Mouse (Mus musculus) midbrain, embryonic 14.5 days (tissue): ENCODE measurements around the gene Irak3. TPM values are rescaled to one million over a fixed set of nuclear protein-coding genes. Genes with fewer than 3 reads are reported as not detected.
A peak's percentile ranks its signal among the peaks of the same experiment; 100 is the strongest.

Experiments used
- ATAC-seq: fragments of 200-750 bp; cut with Nextera tagmentation; 2 replicates; pipeline ENCODE4 v1.8.0; 2017; ENCODE audit warnings: moderate number of reproducible peaks, moderate library complexity; ENCODE audit not compliant: low FRiP score, low TSS enrichment
- DNase-seq: peaks from one replicate; pipeline ENCODE4 v3.0.0-alpha.2; 2015
- H3K27ac ChIP-seq: fragments of 300-500 bp; sonication (generic); replicated peaks from 2 replicates; pipeline ENCODE4 v1.5.1; 2014; ENCODE audit warnings: mild to moderate bottlenecking, low read depth, low read length, moderate library complexity
- H3K27me3 ChIP-seq: fragments of 300-500 bp; sonication (generic); 2 replicates; pipeline ENCODE4 v1.6.1; 2014; ENCODE audit warnings: low read length, control low read depth, mixed read lengths; ENCODE audit not compliant: control insufficient read depth, insufficient read depth
- H3K36me3 ChIP-seq: fragments of 300-500 bp; sonication (generic); 2 replicates; pipeline ENCODE4 v1.6.1; 2014; ENCODE audit warnings: low read length, control low read depth; ENCODE audit not compliant: control insufficient read depth, insufficient read depth
- H3K4me1 ChIP-seq: fragments of 300-500 bp; sonication (generic); 2 replicates; pipeline ENCODE4 v1.6.1; 2014; ENCODE audit warnings: mild to moderate bottlenecking, antibody characterized with exemption, low read length, control low read depth; ENCODE audit not compliant: control insufficient read depth, insufficient read depth
- H3K4me2 ChIP-seq: fragments of 300-500 bp; sonication (generic); 2 replicates; pipeline ENCODE4 v1.6.1; 2014; ENCODE audit warnings: mild to moderate bottlenecking, low read length, moderate library complexity
- H3K4me3 ChIP-seq: fragments of 300-500 bp; sonication (generic); replicated peaks from 2 replicates; pipeline ENCODE4 v1.5.1; 2014; ENCODE audit warnings: low read depth, low read length
- H3K9ac ChIP-seq: fragments of 300-500 bp; sonication (generic); replicated peaks from 2 replicates; pipeline ENCODE4 v1.6.1; 2014; ENCODE audit warnings: mild to moderate bottlenecking, low read length, moderate library complexity
- H3K9me3 ChIP-seq: fragments of 300-500 bp; sonication (generic); 2 replicates; pipeline ENCODE4 v1.6.1; 2016; ENCODE audit warnings: low read length, control low read depth, mixed read lengths; ENCODE audit not compliant: control insufficient read depth
- WGBS: fragments of 180-500 bp; shearing (Covaris S2); extraction: QIAGEN DNeasy Blood & Tissue Kit; methylation state at CpG from one replicate; pipeline ENCODE4 v1.1.7; 2014; 5-methylcytosine and 5-hydroxymethylcytosine counted together
- polyA plus RNA-seq: library from polyadenylated mRNA; unstranded; fragments of >200 nt; fragmentation: Nextera tagmentation; extraction: Ambion mirVana; gene quantifications from 2 replicates; pipeline ENCODE4 v1.2.1, GENCODE M21; 2014

Gene Irak3
- polyA plus RNA-seq, 1 experiment from 2014 or later, result 0.45 TPM

DNA sequence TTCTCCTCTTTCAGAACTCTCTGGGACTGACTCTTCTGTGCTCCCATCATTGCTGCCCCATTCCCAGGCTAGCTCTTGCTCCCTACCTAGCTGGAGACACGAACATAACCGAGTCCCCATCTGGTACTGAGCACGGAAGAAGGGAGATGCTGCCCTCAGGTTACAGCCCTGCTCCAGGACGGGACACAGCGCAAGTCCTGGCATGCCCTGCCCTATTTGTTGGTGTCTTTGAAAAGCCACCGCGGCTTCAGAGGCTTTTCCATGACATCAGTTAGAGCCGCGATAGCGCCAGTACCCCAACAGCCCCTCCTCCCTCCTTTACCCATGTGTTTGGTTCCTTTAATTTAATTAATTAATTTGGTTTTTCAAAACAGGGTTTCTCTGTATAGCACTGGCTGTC lies 39.1 kb downstream of the Irak3 start:
- no peak overlapping the region for H3K9ac ChIP-seq
- 88% methylated on average over 10 of the region's 10 CpGs for WGBS
- no peak overlapping the region for H3K4me3 ChIP-seq
- no peak for ATAC-seq
- H3K27ac ChIP-seq, result no peak overlapping the region
- no peak for DNase-seq
- H3K4me2 ChIP-seq, result no peak overlapping the region
- no peaks in the 10 kb centered on the region for H3K4me1 ChIP-seq
- H3K36me3 ChIP-seq, result no peaks in the 10 kb centered on the region
- H3K9me3 ChIP-seq, result no peaks in the 10 kb centered on the region
- no peaks in the 10 kb centered on the region for H3K27me3 ChIP-seq

DNA sequence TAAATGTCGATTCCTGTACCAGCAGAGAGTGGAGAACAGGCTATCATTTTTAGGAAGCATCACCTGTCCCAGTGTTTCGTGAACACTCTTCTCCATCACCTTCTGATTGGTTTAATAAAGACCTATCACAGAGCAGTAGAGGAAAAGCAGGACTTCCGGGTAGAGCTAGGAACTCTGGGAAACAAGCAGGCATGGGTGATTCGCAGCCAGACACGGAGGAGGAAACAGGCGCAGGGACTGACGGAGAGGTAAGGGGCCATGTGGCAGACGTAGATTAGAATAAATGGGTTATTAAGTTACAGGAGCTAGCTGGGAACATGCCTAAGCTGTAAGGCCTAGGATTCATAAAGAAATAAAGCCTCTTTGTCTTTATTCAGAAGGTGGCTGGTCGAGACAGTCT lies 41.4 kb downstream of the Irak3 start:
- H3K4me2 ChIP-seq, result no peak overlapping the region
- no peak overlapping the region for H3K27ac ChIP-seq
- H3K9ac ChIP-seq, result no peak overlapping the region
- H3K36me3 ChIP-seq, result no peaks in the 10 kb centered on the region
- WGBS, result 89% methylated on average over 9 of the region's 9 CpGs
- no peak overlapping the region for H3K4me3 ChIP-seq
- H3K9me3 ChIP-seq, result no peaks in the 10 kb centered on the region
- DNase-seq (no peak), ATAC-seq (no peak)
- H3K4me1 ChIP-seq, result no peaks in the 10 kb centered on the region
- H3K27me3 ChIP-seq, result no peaks in the 10 kb centered on the region

DNA sequence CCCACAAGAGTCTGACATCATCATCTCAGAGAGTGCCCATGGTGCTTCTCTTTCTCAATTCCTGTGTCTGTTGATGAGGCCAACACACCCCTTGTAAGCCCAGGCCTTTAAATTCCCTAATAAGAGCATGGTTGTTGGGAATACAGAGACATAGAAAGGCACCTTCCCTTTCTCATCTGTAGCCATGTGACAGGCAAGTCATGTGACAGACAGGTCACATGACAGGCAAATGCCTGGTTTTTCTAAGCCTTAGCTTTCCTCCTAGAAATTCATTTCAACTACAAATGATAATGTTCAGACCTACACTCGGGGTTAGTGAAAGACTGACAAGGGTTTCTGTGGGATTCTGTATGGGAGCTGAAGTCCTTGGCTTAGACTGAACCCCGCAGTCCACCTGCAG lies 48.0 kb downstream of the Irak3 start:
- Histone ChIP-seq H3K9ac (no peak overlapping the region), H3K4me2 (no peak overlapping the region), H3K4me1 (no peaks in the 10 kb centered on the region), H3K9me3 (no peaks in the 10 kb centered on the region; the same call in 1 of the 2 replicates), H3K27me3 (no peaks in the 10 kb centered on the region), H3K27ac (no peak overlapping the region), H3K4me3 (no peak overlapping the region), H3K36me3 (no peaks in the 10 kb centered on the region)
- WGBS, result 90% methylated on average over 2 of the region's 2 CpGs
- ATAC-seq (no peak), DNase-seq (no peak)

DNA sequence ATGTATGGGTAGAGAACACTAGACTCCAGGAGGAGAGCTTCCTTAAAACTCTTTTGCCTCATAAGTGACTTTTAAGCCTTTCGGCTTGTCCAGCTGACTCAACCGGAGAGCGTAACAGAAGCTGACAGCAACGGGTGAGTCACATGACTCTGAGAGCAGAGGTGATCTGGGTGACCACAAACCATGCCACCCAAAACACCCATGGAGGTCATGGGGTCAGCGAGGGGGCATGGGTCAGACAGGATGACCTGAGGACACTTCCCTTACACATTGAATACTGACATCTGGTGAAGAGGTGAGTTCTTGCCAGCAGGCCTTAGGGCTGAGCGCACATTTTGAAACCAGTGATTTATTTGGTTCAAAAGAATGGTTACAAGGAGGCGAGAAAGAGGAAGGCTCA lies 50.3 kb downstream of the Irak3 start:
- Histone ChIP-seq H3K27ac (no peak overlapping the region), H3K36me3 (no peaks in the 10 kb centered on the region), H3K27me3 (no peaks in the 10 kb centered on the region), H3K4me1 (no peaks in the 10 kb centered on the region), H3K9me3 (no peaks in the 10 kb centered on the region; the same call in 1 of the 2 replicates), H3K9ac (no peak overlapping the region), H3K4me3 (no peak overlapping the region), H3K4me2 (no peak overlapping the region)
- no peak for DNase-seq
- no peak for ATAC-seq
- 96% methylated on average over 7 of the region's 7 CpGs for WGBS

DNA sequence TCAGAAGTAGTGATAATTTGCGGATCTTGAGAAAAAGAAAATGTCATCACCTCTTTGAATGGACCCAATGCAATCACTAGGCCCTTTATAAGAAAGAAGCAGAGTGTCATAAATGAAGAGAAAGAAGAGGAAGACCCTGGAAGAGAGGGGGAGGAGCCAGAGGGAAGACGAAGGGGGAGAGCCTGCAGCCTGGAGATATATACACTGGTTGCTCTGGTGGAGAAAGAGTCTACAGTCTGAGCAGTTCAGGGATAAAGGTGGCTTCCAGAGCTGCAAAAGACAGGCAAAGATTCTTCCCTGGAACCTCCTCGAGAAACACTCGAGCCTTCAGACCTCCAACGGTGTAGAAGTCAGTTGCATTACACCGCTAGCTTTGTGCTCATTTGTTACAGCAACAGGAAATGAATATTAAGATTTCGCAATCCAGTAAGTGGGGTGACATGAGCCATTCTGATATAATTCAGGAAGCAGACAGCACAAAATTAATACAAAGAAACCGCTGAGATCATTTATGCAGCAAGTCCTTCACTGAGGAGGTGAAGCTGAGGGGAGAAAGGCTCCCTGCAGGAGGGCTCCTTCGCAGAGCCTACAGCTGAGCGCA lies 60.9 kb downstream of the Irak3 start:
- no peaks in the 10 kb centered on the region for H3K27me3 ChIP-seq
- no peak overlapping the region for H3K4me3 ChIP-seq
- H3K9me3 ChIP-seq, result peaks cover 13% of the 10 kb centered on the region
- WGBS, result 64% methylated on average over 10 of the region's 10 CpGs
- no peak overlapping the region for H3K9ac ChIP-seq
- H3K4me1 ChIP-seq, result no peaks in the 10 kb centered on the region
- no peak for DNase-seq
- no peak for ATAC-seq
- H3K27ac ChIP-seq, result no peak overlapping the region
- no peak overlapping the region for H3K4me2 ChIP-seq
- no peaks in the 10 kb centered on the region for H3K36me3 ChIP-seq

DNA sequence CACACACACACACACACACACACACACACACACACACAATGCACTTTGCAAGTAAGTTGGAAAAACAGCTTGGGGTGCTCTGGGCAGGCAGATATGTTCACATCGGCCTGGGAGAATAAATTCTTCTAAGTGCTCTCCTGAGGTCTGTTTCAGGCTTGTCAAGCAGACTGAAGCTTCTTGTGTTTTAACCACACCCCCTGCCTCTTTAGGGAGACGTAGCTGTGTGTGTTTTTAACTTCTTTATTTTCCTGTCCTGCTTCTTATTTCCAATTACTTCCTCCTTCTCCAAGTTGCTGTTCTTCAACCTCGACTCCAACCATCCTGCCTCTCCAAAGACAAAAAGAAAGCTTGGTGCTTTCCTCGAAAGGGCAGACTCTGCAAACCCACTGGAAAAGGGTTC lies 61.7 kb downstream of the Irak3 start:
- H3K27ac ChIP-seq, result no peak overlapping the region
- no peak for ATAC-seq
- 74% methylated on average over 4 of the region's 4 CpGs for WGBS

DNA sequence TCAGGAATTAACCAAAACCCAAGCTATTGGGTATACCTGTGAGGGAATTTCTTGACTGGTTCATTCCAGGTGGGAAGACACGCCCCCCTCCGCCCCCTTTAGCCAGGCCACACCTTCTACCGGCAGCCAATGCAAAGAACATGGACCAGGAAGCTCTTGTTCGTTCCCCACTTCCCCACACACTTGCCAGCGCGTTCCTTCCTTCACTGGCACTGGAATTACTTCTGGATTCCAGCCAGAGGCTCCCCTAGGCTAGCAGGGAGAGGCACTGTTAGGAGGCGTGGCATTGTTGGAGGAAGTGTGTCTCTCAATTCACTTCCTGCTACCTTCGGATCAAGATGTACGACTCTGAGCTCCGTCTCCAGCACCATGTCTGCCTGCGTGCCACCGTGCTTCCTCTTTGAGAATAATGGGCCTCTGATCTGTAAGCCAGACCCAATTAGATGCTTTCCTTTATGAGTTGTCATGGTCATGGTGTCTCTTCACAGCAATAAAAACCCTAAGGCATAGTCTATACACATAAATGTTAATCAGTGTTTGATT lies 65.8 kb downstream of the Irak3 start:
- DNase-seq (no peak), ATAC-seq (no peak)
- Histone ChIP-seq H3K27ac (no peak overlapping the region), H3K4me3 (no peak overlapping the region), H3K9me3 (no peaks in the 10 kb centered on the region), H3K4me2 (no peak overlapping the region), H3K36me3 (no peaks in the 10 kb centered on the region), H3K27me3 (no peaks in the 10 kb centered on the region), H3K4me1 (no peaks in the 10 kb centered on the region), H3K9ac (no peak overlapping the region)
- WGBS, result 92% methylated on average over 12 of the region's 12 CpGs

More for the DNA sequence above, 61.7 kb downstream of the Irak3 start:
- H3K9me3 ChIP-seq, result peaks cover 13% of the 10 kb centered on the region
- H3K27me3 ChIP-seq, result no peaks in the 10 kb centered on the region
- H3K36me3 ChIP-seq, result no peaks in the 10 kb centered on the region
- no peaks in the 10 kb centered on the region for H3K4me1 ChIP-seq
- no peak overlapping the region for H3K4me3 ChIP-seq
- H3K9ac ChIP-seq, result no peak overlapping the region
- no peak overlapping the region for H3K4me2 ChIP-seq
- DNase-seq, result no peak

DNA sequence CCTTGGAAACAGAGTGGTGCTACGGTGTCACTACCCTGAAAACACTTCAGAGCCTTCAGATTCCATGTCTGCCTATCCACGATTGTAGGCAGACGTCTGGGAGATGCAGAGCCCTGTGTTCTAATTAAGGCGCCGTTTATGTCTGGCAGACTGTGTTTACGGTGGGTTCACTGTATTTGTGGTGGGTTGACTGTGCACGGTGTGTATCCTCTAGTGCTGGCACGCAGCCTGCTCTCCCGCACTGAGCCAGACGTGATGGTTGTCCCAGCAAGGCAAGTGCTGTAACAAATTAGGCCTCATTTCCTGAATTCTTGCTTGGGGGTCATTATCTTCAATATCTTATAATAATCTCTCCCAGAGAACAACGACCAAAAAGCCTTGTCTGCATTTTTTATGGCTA lies 68.2 kb downstream of the Irak3 start:
- ATAC-seq (no peak), DNase-seq (no peak)
- H3K9me3 ChIP-seq, result no peaks in the 10 kb centered on the region

DNA sequence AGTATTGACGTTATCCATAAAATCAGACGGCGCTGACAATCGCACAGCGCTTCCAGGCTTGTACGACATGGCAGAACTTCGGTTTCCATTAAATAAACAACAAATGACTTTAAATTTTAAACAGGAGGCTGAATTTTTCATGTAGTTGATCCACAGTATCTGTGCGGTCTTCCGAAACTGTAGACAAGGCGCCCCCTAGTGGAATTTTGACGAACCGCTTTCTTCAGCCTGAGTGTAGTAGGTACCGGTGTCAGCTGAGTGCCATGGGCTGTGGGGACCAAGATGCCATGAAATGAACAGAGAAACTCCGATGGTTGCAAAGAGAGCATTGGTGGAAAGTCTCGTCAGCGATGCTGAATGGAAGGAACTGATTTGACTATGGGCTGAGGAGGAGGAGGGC lies 71.3 kb downstream of the Irak3 start:
- ATAC-seq (no peak), DNase-seq (peak; percentile 79)
- Histone ChIP-seq H3K36me3 (no peaks in the 10 kb centered on the region), H3K9me3 (no peaks in the 10 kb centered on the region), H3K4me1 (no peaks in the 10 kb centered on the region), H3K27ac (no peak overlapping the region), H3K27me3 (no peaks in the 10 kb centered on the region), H3K4me2 (no peak overlapping the region), H3K9ac (no peak overlapping the region), H3K4me3 (no peak overlapping the region)
- WGBS, result 67% methylated on average over 16 of the region's 16 CpGs

More for the DNA sequence above, 68.2 kb downstream of the Irak3 start:
- H3K4me1 ChIP-seq, result no peaks in the 10 kb centered on the region
- H3K27ac ChIP-seq, result no peak overlapping the region
- H3K4me2 ChIP-seq, result no peak overlapping the region
- H3K9ac ChIP-seq, result no peak overlapping the region
- no peaks in the 10 kb centered on the region for H3K27me3 ChIP-seq
- WGBS, result 74% methylated on average over 11 of the region's 11 CpGs
- H3K36me3 ChIP-seq, result no peaks in the 10 kb centered on the region
- H3K4me3 ChIP-seq, result no peak overlapping the region
